Mouse (Mus musculus) stomach, postnatal 0 days (tissue): Measurements from ENCODE around the gene Tmem183a.

Source experiments
- CTCF ChIP-seq: IDR thresholded peaks from 2 replicates; pipeline ENCODE4 v1.5.1; 2016; ENCODE audit warnings: antibody characterized with exemption, low read depth, mild to moderate bottlenecking, moderate library complexity
- EP300 ChIP-seq: optimal IDR thresholded peaks from 2 replicates; pipeline ENCODE3; 2016; ENCODE audit warnings: antibody characterized with exemption

- TF ChIP-seq CTCF (peak; percentile 15; the same call in 1 of the 2 replicates), EP300 (no peak)
These were observed 46.6 kb downstream of the Tmem183a start for GRCm38 (mm10) chr1:134315181-134315580.
